Mouse (Mus musculus): ENCODE results near the gene Macrod2. TPM values are rescaled to one million over a fixed set of nuclear protein-coding genes. Genes with fewer than 3 reads are reported as not detected.

Macrod2 gene
- polyA plus RNA-seq, 1 experiment from 2014 or later: 42.1 TPM

GRCm38 (mm10) chr2:140793886-140794608 is 398.9 kb downstream of the Macrod2 start:
- Histone ChIP-seq H3K27ac (replicated peaks; ENCODE audit: low read depth, low read length) (no peak overlapping the region), H3K4me2 (ENCODE audit: low read depth, severe bottlenecking) (no peak overlapping the region), H3K27me3 (ENCODE audit: control insufficient read depth, insufficient read depth, low read length) (no peaks in the 10 kb centered on the region), H3K9ac (ENCODE audit: low read length) (no peak overlapping the region), H3K4me3 (ENCODE audit: low read depth, low read length) (no peak overlapping the region), H3K36me3 (ENCODE audit: control insufficient read depth, insufficient read depth, low read length) (no peaks in the 10 kb centered on the region), H3K9me3 (ENCODE audit: control insufficient read depth, low read length) (no peaks in the 10 kb centered on the region), H3K4me1 (ENCODE audit: control insufficient read depth, insufficient read depth, low read length) (no peaks in the 10 kb centered on the region)
- WGBS: 90% methylated on average over 4 of the region's 4 CpGs
- DNase-seq (ENCODE audit: low spot score) (no peak), ATAC-seq (ENCODE audit: insufficient number of reproducible peaks, low FRiP score, low TSS enrichment, low read depth) (no peak)

- H3K9me3 ChIP-seq (ENCODE audit: control insufficient read depth, low read length): no peaks in the 10 kb centered on the region
- no peak overlapping the region for H3K4me3 ChIP-seq (ENCODE audit: low read depth, low read length)
- no peaks in the 10 kb centered on the region for H3K27me3 ChIP-seq (ENCODE audit: control insufficient read depth, insufficient read depth, low read length)
- no peak for DNase-seq (ENCODE audit: low spot score)
- no peak overlapping the region for H3K4me2 ChIP-seq (ENCODE audit: low read depth, severe bottlenecking)
- H3K36me3 ChIP-seq (ENCODE audit: control insufficient read depth, insufficient read depth, low read length): no peaks in the 10 kb centered on the region
- H3K27ac ChIP-seq (replicated peaks; ENCODE audit: low read depth, low read length): no peak overlapping the region
- ATAC-seq (ENCODE audit: insufficient number of reproducible peaks, low FRiP score, low TSS enrichment, low read depth): no peak
- no peaks in the 10 kb centered on the region for H3K4me1 ChIP-seq (ENCODE audit: control insufficient read depth, insufficient read depth, low read length)
- no peak overlapping the region for H3K9ac ChIP-seq (ENCODE audit: low read length)
- WGBS: 75% methylated on average over 4 of the region's 4 CpGs
Measured at GRCm38 (mm10) chr2:140811693-140812092, 416.6 kb downstream of the Macrod2 start.

GRCm38 (mm10) chr2:140819391-140820120 is 424.4 kb downstream of the Macrod2 start:
- Histone ChIP-seq H3K27me3 (ENCODE audit: control insufficient read depth, insufficient read depth, low read length) (no peaks in the 10 kb centered on the region), H3K4me3 (ENCODE audit: low read depth, low read length) (no peak overlapping the region), H3K36me3 (ENCODE audit: control insufficient read depth, insufficient read depth, low read length) (no peaks in the 10 kb centered on the region), H3K9me3 (ENCODE audit: control insufficient read depth, low read length) (no peaks in the 10 kb centered on the region), H3K27ac (replicated peaks; ENCODE audit: low read depth, low read length) (no peak overlapping the region), H3K4me2 (ENCODE audit: low read depth, severe bottlenecking) (no peak overlapping the region), H3K9ac (ENCODE audit: low read length) (no peak overlapping the region), H3K4me1 (ENCODE audit: control insufficient read depth, insufficient read depth, low read length) (no peaks in the 10 kb centered on the region)
- no peak for DNase-seq (ENCODE audit: low spot score)
- no peak for ATAC-seq (ENCODE audit: insufficient number of reproducible peaks, low FRiP score, low TSS enrichment, low read depth)
- 26% methylated on average over 2 of the region's 2 CpGs for WGBS

- Histone ChIP-seq H3K27me3 (ENCODE audit: control insufficient read depth, insufficient read depth, low read length) (no peaks in the 10 kb centered on the region), H3K4me2 (ENCODE audit: low read depth, severe bottlenecking) (no peak overlapping the region), H3K36me3 (ENCODE audit: control insufficient read depth, insufficient read depth, low read length) (no peaks in the 10 kb centered on the region), H3K4me3 (ENCODE audit: low read depth, low read length) (no peak overlapping the region), H3K27ac (replicated peaks; ENCODE audit: low read depth, low read length) (no peak overlapping the region), H3K9ac (ENCODE audit: low read length) (no peak overlapping the region), H3K4me1 (ENCODE audit: control insufficient read depth, insufficient read depth, low read length) (no peaks in the 10 kb centered on the region), H3K9me3 (ENCODE audit: control insufficient read depth, low read length) (no peaks in the 10 kb centered on the region)
- DNase-seq (ENCODE audit: low spot score) (no peak), ATAC-seq (ENCODE audit: insufficient number of reproducible peaks, low FRiP score, low TSS enrichment, low read depth) (no peak)
- 94% methylated on average over 3 of the region's 3 CpGs for WGBS
Measured at GRCm38 (mm10) chr2:140822378-140822777, 427.3 kb downstream of the Macrod2 start.

- WGBS: 72% methylated on average over 2 of the region's 2 CpGs
- ATAC-seq (ENCODE audit: insufficient number of reproducible peaks, low FRiP score, low TSS enrichment, low read depth): no peak
- H3K27ac ChIP-seq (replicated peaks; ENCODE audit: low read depth, low read length): no peak overlapping the region
- H3K9ac ChIP-seq (ENCODE audit: low read length): no peak overlapping the region
- H3K4me3 ChIP-seq (ENCODE audit: low read depth, low read length): no peak overlapping the region
- no peak for DNase-seq (ENCODE audit: low spot score)
- H3K36me3 ChIP-seq (ENCODE audit: control insufficient read depth, insufficient read depth, low read length): no peaks in the 10 kb centered on the region
- no peak overlapping the region for H3K4me2 ChIP-seq (ENCODE audit: low read depth, severe bottlenecking)
- no peaks in the 10 kb centered on the region for H3K27me3 ChIP-seq (ENCODE audit: control insufficient read depth, insufficient read depth, low read length)
- no peaks in the 10 kb centered on the region for H3K9me3 ChIP-seq (ENCODE audit: control insufficient read depth, low read length)
- H3K4me1 ChIP-seq (ENCODE audit: control insufficient read depth, insufficient read depth, low read length): no peaks in the 10 kb centered on the region
Measured at GRCm38 (mm10) chr2:140826241-140826640, 431.1 kb downstream of the Macrod2 start.

- no peaks in the 10 kb centered on the region for H3K36me3 ChIP-seq (ENCODE audit: control insufficient read depth, insufficient read depth, low read length)
- no peaks in the 10 kb centered on the region for H3K9me3 ChIP-seq (ENCODE audit: control insufficient read depth, low read length)
- no peak overlapping the region for H3K27ac ChIP-seq (replicated peaks; ENCODE audit: low read depth, low read length)
- H3K4me2 ChIP-seq (ENCODE audit: low read depth, severe bottlenecking): no peak overlapping the region
- no peaks in the 10 kb centered on the region for H3K4me1 ChIP-seq (ENCODE audit: control insufficient read depth, insufficient read depth, low read length)
- H3K4me3 ChIP-seq (ENCODE audit: low read depth, low read length): no peak overlapping the region
- no peaks in the 10 kb centered on the region for H3K27me3 ChIP-seq (ENCODE audit: control insufficient read depth, insufficient read depth, low read length)
- ATAC-seq (ENCODE audit: insufficient number of reproducible peaks, low FRiP score, low TSS enrichment, low read depth): no peak
- no peak overlapping the region for H3K9ac ChIP-seq (ENCODE audit: low read length)
- no peak for DNase-seq (ENCODE audit: low spot score)
- WGBS: 91% methylated on average over 5 of the region's 5 CpGs
Measured at GRCm38 (mm10) chr2:140828859-140829258, 433.8 kb downstream of the Macrod2 start.

- 72% methylated on average over 3 of the region's 3 CpGs for WGBS
- H3K9me3 ChIP-seq (ENCODE audit: control insufficient read depth, low read length): no peaks in the 10 kb centered on the region
- ATAC-seq (ENCODE audit: insufficient number of reproducible peaks, low FRiP score, low TSS enrichment, low read depth): no peak
- no peak overlapping the region for H3K27ac ChIP-seq (replicated peaks; ENCODE audit: low read depth, low read length)
- H3K4me1 ChIP-seq (ENCODE audit: control insufficient read depth, insufficient read depth, low read length): no peaks in the 10 kb centered on the region
- H3K9ac ChIP-seq (ENCODE audit: low read length): no peak overlapping the region
- no peaks in the 10 kb centered on the region for H3K27me3 ChIP-seq (ENCODE audit: control insufficient read depth, insufficient read depth, low read length)
- H3K4me3 ChIP-seq (ENCODE audit: low read depth, low read length): no peak overlapping the region
- no peak overlapping the region for H3K4me2 ChIP-seq (ENCODE audit: low read depth, severe bottlenecking)
- DNase-seq (ENCODE audit: low spot score): no peak
- H3K36me3 ChIP-seq (ENCODE audit: control insufficient read depth, insufficient read depth, low read length): no peaks in the 10 kb centered on the region
Measured at GRCm38 (mm10) chr2:140830086-140830485, 435.0 kb downstream of the Macrod2 start.

- DNase-seq (ENCODE audit: low spot score) (no peak), ATAC-seq (ENCODE audit: insufficient number of reproducible peaks, low FRiP score, low TSS enrichment, low read depth) (no peak)
- no peaks in the 10 kb centered on the region for H3K9me3 ChIP-seq (ENCODE audit: control insufficient read depth, low read length)
- no peak overlapping the region for H3K4me3 ChIP-seq (ENCODE audit: low read depth, low read length)
- H3K4me1 ChIP-seq (ENCODE audit: control insufficient read depth, insufficient read depth, low read length): peaks cover 4% of the 10 kb centered on the region; the same call in 1 of the 2 replicates
- no peaks in the 10 kb centered on the region for H3K36me3 ChIP-seq (ENCODE audit: control insufficient read depth, insufficient read depth, low read length)
- WGBS: 16% methylated on average over 2 of the region's 2 CpGs
- H3K4me2 ChIP-seq (ENCODE audit: low read depth, severe bottlenecking): no peak overlapping the region
- no peak overlapping the region for H3K27ac ChIP-seq (replicated peaks; ENCODE audit: low read depth, low read length)
- H3K9ac ChIP-seq (ENCODE audit: low read length): no peak overlapping the region
- no peaks in the 10 kb centered on the region for H3K27me3 ChIP-seq (ENCODE audit: control insufficient read depth, insufficient read depth, low read length)
Measured at GRCm38 (mm10) chr2:140839371-140839770, 444.3 kb downstream of the Macrod2 start.
